Mouse (Mus musculus): ENCODE measurements at regions not wholly inside any gene's neighbourhood (a gene's known extent, or its start where the extent isn't known, plus 50 kb on each side); places are given as distances from the start of the nearest gene placed in this dataset.
A peak's percentile ranks its signal among the peaks of the same experiment; 100 is the strongest.

- Histone ChIP-seq H3K4me1 (ENCODE audit: control insufficient read depth in 1 of 2, insufficient read depth in 2 of 2) (peaks cover 5% of the 10 kb centered on the region in 2 experiments; a peak in 2 of 4 replicates), H3K9ac (ENCODE audit: insufficient read depth, low read depth) (no peak overlapping the region), H3K9me3 (replicated peaks; ENCODE audit: low read length) (no peaks in the 10 kb centered on the region), H3K4me3 (replicated peaks in 1 of 3; ENCODE audit: low read depth in 2 of 3, low read length in 2 of 3, poor library complexity in 1 of 3) (no peak overlapping the region), H3K79me2 (replicated peaks; ENCODE audit: control insufficient read depth, extremely low read depth, insufficient read depth, poor library complexity, severe bottlenecking) (no peaks in the 10 kb centered on the region), H3K4me2 (ENCODE audit: insufficient read depth, low read depth, poor library complexity, severe bottlenecking) (no peak overlapping the region), H3K27me3 (replicated peaks) (no peaks in the 10 kb centered on the region), H3K36me3 (replicated peaks in 1 of 2; ENCODE audit: control insufficient read depth in 1 of 2, insufficient read depth in 1 of 2, low read length in 1 of 2) (no peaks in the 10 kb centered on the region), H3K27ac (ENCODE audit: insufficient read depth, low read depth) (no peak overlapping the region)
- no peak for DNase-seq (ENCODE audit: extremely low read depth)
- in situ Hi-C loops (cut with MboI; ENCODE audit: low pct_ligation_motif_present, low pct_unique_long_range_greater_than_20kb, low sequenced_read_pairs) (no loop called here), dilution Hi-C loops (cut with MboI; ENCODE audit: extremely low pct_ligation_motif_present, extremely low pct_unique_long_range_greater_than_20kb, low sequenced_read_pairs) (no loop called here)
- no peak for TF ChIP-seq MAZ (IDR thresholded peaks at IDR 0.05; ENCODE audit: low read depth, low read length)
- no peak for TF ChIP-seq ZC3H11A (IDR thresholded peaks at IDR 0.05; ENCODE audit: low read depth, low read length)
- TF ChIP-seq ZKSCAN1 (IDR thresholded peaks at IDR 0.05; ENCODE audit: borderline replicate concordance, low read depth, low read length): no peak
- no peak for TF ChIP-seq POLR2A (IDR thresholded peaks at IDR 0.05; ENCODE audit: low read depth, low read length)
- TF ChIP-seq ETS1 (conservative IDR thresholded peaks at IDR 0.05; ENCODE audit: low read depth, low read length): no peak
- TF ChIP-seq TCF12 (IDR thresholded peaks at IDR 0.05; ENCODE audit: low read depth, low read length): no peak
- no peak for TF ChIP-seq UBTF (IDR thresholded peaks at IDR 0.05; ENCODE audit: low read depth, low read length)
- TF ChIP-seq CTCF (conservative IDR thresholded peaks at IDR 0.05 in 1 of 2, IDR thresholded peaks at IDR 0.05 in 1 of 2; ENCODE audit: low read depth in 2 of 2, low read length in 2 of 2): no peak
- TF ChIP-seq MXI1 (IDR thresholded peaks at IDR 0.05; ENCODE audit: low read depth, low read length): no peak
- TF ChIP-seq GABPA (IDR thresholded peaks at IDR 0.05; ENCODE audit: insufficient replicate concordance, low read depth, low read length): no peak
- no peak for TF ChIP-seq JUN (IDR thresholded peaks at IDR 0.05; ENCODE audit: insufficient read depth, low read depth, low read length)
- no peak for TF ChIP-seq SMC3 (IDR thresholded peaks at IDR 0.05; ENCODE audit: low read depth, low read length)
- no peak for TF ChIP-seq CHD2 (IDR thresholded peaks at IDR 0.05; ENCODE audit: low read length)
Measured at GRCm38 (mm10) chr5:21109030-21109429, 53.3 kb upstream of the Ptpn12 start.

- Histone ChIP-seq H3K36me3 (replicated peaks in 1 of 2; ENCODE audit: control insufficient read depth in 1 of 2, insufficient read depth in 1 of 2, low read length in 1 of 2) (no peaks in the 10 kb centered on the region), H3K27me3 (replicated peaks) (no peaks in the 10 kb centered on the region), H3K4me1 (ENCODE audit: control insufficient read depth in 1 of 2, insufficient read depth in 2 of 2) (peaks cover 5% of the 10 kb centered on the region in 2 experiments; a peak in 2 of 4 replicates), H3K27ac (ENCODE audit: insufficient read depth, low read depth) (no peak overlapping the region), H3K4me3 (replicated peaks in 1 of 3; ENCODE audit: low read depth in 2 of 3, low read length in 2 of 3, poor library complexity in 1 of 3) (no peak overlapping the region), H3K9ac (ENCODE audit: insufficient read depth, low read depth) (no peak overlapping the region), H3K9me3 (replicated peaks; ENCODE audit: low read length) (no peaks in the 10 kb centered on the region), H3K4me2 (ENCODE audit: insufficient read depth, low read depth, poor library complexity, severe bottlenecking) (no peak overlapping the region), H3K79me2 (replicated peaks; ENCODE audit: control insufficient read depth, extremely low read depth, insufficient read depth, poor library complexity, severe bottlenecking) (no peaks in the 10 kb centered on the region)
- TF ChIP-seq TBP (conservative IDR thresholded peaks at IDR 0.05; ENCODE audit: low read depth, low read length) (no peak), SMC3 (IDR thresholded peaks at IDR 0.05; ENCODE audit: low read depth, low read length) (no peak), MAZ (IDR thresholded peaks at IDR 0.05; ENCODE audit: low read depth, low read length) (no peak), ZC3H11A (IDR thresholded peaks at IDR 0.05; ENCODE audit: low read depth, low read length) (no peak), CTCF (conservative IDR thresholded peaks at IDR 0.05 in 1 of 2, IDR thresholded peaks at IDR 0.05 in 1 of 2; ENCODE audit: low read depth in 2 of 2, low read length in 2 of 2) (0 out of 4 replicates have a peak, but pooled peaks of 1 of the 2 experiments have one; percentile 6), KAT2A (IDR thresholded peaks at IDR 0.05; ENCODE audit: insufficient replicate concordance, low read length) (no peak)
- DNase-seq (ENCODE audit: extremely low read depth): peak; percentile 17
- in situ Hi-C loops (cut with MboI; ENCODE audit: low pct_ligation_motif_present, low pct_unique_long_range_greater_than_20kb, low sequenced_read_pairs): no loop called here
- dilution Hi-C loops (cut with MboI; ENCODE audit: extremely low pct_ligation_motif_present, extremely low pct_unique_long_range_greater_than_20kb, low sequenced_read_pairs): no loop called here
Measured at GRCm38 (mm10) chr5:21113377-21113776, 57.7 kb upstream of the Ptpn12 start.

Measured in CH12.LX (cell line).